Mouse (Mus musculus) brain, embryonic 18.5 days (tissue): ENCODE data around the gene Drd1.

Experiments
- DNase-seq: peaks from one replicate; pipeline ENCODE4 v3.0.0-alpha.2; 2012; ENCODE audit warnings: low read depth, low spot score

Gene Drd1

GRCm38 (mm10) chr13:54073491-54073890 lies 18.0 kb upstream of the Drd1 start:
- DNase-seq = no peak

GRCm38 (mm10) chr13:54073066-54073465 lies 17.6 kb upstream of the Drd1 start:
- DNase-seq = no peak

- DNase-seq = no peak
Observed at GRCm38 (mm10) chr13:54072526-54073057, 17.1 kb upstream of the Drd1 start.

DNA sequence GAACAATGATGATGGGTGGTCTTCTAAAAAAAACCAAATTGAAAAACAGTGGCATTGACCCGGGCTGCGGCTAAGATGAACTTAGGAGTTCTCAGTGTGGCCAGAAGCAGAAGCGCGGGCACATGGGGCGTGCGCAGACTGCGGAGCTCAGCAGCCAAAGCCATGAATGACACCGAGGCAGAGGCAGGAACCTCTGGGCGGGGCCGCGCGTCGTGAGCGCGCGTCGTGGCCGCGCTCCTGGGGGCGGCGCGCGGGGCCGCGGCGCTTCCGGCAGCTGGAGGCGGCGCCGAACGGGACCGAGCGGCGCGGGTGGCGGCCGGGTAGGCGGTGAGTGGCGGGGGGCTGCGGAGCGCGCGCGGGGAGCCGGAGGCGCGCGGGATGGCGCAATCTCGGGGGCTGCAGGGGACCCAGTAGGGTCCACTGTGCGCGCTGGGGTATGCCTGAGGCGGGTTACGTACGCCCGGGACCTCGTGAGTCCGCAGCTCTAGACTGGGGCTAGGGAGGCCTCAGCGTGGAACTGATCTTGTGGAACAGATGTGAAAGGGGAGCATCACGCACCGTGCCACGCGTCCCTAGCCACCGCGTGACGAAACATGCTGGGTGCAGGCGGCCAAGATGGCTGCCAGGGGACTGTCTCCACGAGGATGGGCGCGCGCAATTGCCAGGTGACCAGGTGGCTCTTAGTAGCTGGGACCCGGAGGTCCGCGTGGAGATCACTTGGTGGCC lies 16.3 kb upstream of the Drd1 start, which contains the start of gene Sfxn1:
Gene Sfxn1, plus strand, starts transcription at position 264 of the 726 bp plus-strand sequence.
- DNase-seq = no peak

DNA sequence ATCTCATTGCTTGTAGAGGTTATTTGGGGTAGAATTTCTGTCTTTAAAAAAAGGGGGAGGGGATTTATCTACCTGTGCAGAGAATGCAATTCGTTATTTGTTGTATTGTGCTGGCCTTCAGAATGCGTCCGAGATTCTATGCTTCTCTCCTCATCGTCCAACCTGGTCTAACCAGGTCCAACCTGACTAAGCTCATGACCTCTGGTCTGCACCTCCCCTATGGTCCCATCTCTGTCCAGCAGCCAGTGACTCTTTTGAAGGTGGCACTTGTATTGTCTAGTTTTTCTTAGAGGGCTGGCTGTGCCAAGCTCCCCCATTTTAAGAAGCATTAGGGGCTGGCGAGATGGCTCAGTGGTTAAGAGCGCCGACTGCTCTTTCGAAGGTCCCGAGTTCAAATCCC lies 15.5 kb upstream of the Drd1 start:
- DNase-seq = no peak

GRCm38 (mm10) chr13:54067617-54068166 lies 12.2 kb upstream of the Drd1 start:
- no peak for DNase-seq

GRCm38 (mm10) chr13:54066081-54066746 lies 10.7 kb upstream of the Drd1 start:
- no peak for DNase-seq

DNA sequence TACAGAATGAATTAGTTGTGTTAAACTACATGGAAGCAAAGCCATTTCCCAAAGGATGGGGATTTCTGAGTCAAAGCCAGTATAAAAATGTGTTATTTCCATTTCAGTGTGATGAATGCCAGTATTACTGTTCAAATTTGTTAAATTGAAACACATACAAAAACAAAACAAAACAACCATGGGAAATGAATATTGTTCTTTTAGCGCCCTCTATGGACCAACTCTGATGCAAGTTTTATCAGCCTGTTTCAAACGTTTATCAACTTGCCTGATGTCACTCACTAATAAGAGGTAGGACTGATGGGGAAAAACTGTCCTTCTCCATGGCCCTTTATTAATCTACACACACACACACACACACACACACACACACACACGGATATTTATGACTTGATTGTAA lies 7.8 kb upstream of the Drd1 start:
- no peak for DNase-seq

DNA sequence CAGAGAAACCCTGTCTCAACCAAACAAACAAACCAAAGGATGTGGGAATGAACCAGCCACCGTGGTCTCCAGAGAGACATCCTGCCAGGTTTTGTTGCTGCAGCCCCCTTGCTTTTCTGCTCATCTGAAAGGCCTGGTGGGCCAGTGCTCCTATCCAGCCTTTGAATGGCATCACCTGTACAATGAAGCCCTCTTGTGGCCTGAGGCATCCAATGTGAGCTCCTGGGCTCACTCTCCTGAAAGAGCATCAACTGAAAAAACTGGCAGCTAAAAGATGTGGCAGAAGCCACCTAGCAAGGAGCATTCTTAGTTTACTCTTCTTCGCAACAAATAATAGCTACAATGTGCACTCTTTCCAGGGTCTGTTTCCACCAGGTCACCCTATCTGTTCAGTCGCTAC lies 6.6 kb upstream of the Drd1 start:
- no peak for DNase-seq

DNA sequence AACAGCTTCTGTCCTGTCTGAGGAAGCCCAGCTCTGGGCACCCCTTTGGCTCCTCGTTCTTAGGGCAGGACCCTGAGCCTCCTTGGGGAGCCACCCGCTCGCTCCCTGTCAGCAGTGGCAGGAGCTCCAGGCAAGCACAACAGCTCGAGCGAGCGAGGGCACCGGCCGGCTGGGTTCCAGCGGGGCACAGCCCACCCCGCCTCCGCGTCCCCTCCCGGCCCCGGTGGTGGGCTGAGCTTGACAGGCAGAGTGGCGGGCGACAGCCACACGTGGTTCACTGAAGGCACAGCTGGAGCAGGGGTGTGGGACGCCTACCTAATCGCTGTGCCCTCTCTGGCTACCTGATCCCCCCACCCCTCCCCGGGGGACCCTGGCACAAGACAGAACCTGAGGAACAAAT lies 543 bp downstream of the Drd1 start:
- DNase-seq = no peak

GRCm38 (mm10) chr13:54051641-54052040 lies 3.9 kb downstream of the Drd1 start:
- DNase-seq = no peak

GRCm38 (mm10) chr13:54048679-54049352 lies 6.7 kb downstream of the Drd1 start:
- no peak for DNase-seq

DNA sequence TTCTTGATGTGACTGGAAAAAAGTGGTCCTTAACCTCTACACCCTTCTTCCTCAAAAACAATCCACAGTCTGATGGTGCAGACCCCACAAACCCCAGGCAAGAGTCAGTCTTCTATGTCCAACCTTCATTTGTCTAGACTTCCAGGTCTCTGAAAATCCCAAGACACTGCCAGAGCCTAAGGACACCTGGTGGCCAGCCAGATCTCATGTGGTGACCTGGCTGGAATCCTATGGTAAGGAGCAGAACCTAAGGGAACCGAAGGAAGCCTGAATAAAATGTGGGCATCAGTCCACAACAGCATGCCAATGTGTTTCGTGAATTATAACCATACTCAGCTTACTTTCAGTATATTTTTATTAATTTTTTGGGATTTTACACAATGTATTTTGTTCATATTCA lies 15.2 kb downstream of the Drd1 start:
- DNase-seq = no peak

GRCm38 (mm10) chr13:54037936-54038335 lies 17.6 kb downstream of the Drd1 start:
- DNase-seq = no peak

GRCm38 (mm10) chr13:54035541-54035940 lies 20.0 kb downstream of the Drd1 start:
- no peak for DNase-seq

DNA sequence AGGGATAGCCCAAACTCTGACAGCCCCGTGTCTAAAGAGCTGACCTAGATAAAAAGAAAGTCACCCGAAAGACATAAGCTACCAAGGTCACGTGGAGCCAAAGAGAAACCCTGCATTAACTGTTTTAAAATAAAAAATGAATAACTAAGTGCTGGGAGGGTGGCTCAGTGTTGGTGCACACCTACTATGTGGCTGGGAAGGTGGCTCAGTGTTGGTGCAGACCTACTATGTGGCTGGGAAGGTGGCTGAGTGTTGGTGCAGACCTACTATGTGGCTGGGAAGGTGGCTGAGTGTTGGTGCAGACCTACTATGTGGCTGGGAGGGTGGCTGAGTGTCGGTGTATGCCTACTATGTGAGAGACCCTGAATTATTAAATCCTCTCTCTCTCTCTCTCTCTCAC lies 21.9 kb downstream of the Drd1 start:
- no peak for DNase-seq

- no peak for DNase-seq
Observed at GRCm38 (mm10) chr13:54027079-54027478, 28.4 kb downstream of the Drd1 start.

DNA sequence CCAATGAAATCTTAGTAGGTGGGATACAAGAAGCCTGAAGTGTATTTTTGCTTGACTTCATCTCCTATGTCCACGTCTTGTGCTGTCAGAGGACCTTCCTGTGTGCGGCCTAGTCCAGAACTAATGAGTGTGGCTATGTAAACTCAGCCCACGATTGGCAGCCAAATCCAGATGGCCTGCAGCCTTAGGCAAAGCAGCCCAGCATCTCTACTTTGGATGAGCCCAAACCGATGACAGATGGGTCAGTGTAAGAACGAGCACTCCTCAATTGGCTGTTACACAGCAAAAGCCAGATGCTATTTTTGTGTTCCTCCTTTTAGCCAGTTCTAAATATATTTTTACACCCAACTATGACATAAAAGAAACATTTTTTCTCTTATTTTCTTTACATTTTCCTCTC lies 32.2 kb downstream of the Drd1 start:
- no peak for DNase-seq

GRCm38 (mm10) chr13:54008716-54009115 lies 46.8 kb downstream of the Drd1 start:
- no peak for DNase-seq
